Mouse (Mus musculus) monocyte, adult 2 months (primary cell): ENCODE measurements around the gene Tsfm.

Source experiments
- DNase-seq, 2 experiments: peaks; one replicate each; pipeline ENCODE4 v3.0.0; 2022; ENCODE audit warnings: low spot score in 2 of 2, low read depth in 1 of 2

Tsfm gene

GRCm38 (mm10) chr10:127042468-127043115 lies 12.0 kb upstream of the Tsfm start:
- no peak for DNase-seq

DNA sequence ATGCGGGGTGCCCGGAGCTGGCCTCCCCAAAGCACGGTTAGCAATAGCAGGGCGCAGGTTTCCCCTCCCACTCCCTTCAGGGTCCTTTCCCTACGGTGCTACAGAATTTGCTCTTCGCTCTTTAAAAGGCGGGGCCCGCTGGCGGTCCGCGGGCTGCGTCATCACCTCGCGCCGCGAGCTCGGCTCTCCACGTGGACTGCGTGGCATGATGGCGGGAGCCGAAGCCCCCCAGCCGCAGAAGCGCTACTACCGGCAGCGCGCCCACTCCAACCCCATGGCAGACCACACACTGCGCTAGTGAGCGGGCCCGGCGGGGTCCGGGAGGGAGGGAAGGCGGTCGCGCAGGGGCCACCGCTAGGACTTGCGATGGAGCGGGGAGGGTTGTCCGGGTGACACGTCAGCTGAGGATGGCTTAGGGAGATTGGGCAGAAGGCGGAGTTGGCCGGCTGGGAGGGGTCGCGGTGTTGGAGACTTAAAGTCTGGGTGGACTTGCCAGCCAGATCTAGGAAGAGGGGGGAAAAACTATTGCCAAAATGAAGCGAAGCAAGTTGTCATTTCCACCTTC lies 11.2 kb upstream of the Tsfm start:
- DNase-seq, result peak; percentile 48 to 79

DNA sequence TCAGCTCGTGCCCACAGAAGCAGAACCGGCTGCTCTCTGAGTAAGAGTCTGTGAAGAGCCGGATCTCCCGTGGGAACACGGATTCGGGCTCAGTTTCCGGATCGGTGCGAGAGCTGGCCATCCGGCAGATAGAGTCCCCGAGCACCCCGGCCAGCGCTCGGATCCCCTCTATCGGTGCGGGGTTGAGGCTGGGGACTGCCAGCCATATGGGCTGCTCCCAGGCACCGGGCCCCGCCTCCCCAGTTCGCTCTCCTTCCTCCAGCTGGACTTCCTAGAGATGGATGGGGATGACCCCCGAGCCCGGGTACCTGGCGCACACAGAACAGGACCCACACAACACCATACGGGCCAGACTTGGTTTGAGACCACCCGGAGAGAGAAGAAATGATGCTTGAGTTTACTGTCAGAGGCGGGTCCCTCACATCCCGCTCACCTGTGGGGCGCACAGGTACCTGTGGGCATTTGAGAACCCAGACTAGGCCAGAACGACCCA lies 10.7 kb upstream of the Tsfm start, which contains the start of the genes Mettl1 and Eef1akmt3:
Gene Mettl1 (plus strand): TSS at position 141 of the 493 bp plus-strand sequence.
Gene Eef1akmt3 (minus strand): TSS at position 240 of the 493 bp plus-strand sequence.
- no peak for DNase-seq

DNA sequence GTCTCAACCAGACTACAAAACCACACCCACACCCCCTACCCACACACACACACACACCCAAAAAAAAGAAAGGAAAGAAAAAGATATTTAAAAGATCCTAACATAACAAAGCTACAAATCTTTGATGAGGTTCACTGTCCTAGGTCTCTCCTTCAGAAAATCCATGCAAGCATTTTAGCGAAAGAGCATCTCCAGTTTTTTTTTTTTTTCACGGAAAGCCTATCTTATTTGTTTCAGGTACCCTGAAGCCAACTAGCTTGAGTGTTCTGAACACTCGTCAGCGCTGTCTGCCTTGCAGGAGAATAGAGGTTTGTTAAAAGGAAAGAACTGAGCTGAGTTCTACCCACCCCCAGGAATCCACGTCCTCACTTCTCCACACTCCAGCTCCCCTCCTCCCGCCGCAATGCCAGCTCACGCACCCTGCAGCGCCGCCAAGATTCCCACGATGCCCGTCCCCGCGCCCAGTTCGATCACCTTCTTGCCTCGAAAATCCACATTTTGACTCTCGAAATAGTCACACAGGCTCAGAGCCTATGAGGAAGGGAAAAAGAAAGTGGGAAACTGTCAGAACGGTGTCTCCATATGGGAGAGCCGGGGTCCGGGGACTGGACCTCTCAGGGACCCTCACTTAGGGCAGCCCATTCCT lies 10.1 kb upstream of the Tsfm start:
- DNase-seq, result no peak

DNA sequence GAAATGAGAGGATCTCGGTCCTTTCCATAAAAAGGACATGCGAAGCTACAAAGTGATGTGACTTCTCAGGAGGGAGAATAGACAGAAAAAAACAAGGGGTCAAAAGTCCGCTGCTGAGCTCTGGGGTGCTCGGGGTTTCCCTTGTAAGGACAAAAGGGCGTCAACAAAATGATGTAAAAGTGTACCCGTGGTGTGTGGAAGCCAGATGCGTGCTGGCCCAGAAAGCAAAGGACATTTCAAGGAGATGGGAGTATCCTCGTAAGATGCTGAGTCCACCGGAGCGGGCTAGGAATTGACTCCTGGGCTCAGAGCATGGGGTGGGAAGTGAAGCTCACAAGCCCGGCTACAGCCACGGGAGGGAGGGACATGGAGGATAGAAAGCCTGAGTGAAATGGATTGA lies 7.0 kb upstream of the Tsfm start:
- no peak for DNase-seq

DNA sequence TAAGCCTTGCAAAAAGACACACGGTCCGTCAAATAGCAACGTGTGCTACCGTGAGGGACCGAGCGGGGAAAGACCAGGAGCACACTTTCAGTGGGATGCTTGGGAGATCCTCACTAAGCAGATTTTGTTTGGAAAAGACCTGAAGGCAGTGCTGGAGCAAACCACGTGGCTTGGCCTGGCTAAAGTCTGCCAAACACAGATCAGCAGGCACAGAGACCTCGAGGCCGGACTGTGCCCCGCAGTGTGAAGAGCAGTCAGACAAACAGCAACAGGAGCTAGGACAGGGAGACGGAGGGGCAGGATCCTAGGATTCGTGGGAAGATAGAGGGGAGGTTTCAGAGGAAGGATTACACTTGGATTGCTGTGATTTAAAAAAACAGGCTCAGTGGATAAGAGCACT lies 5.6 kb upstream of the Tsfm start:
- no peak for DNase-seq

GRCm38 (mm10) chr10:127033301-127033741 lies 2.7 kb upstream of the Tsfm start:
- DNase-seq, result no peak

GRCm38 (mm10) chr10:127018422-127018821 lies 12.2 kb downstream of the Tsfm start:
- no peak for DNase-seq

DNA sequence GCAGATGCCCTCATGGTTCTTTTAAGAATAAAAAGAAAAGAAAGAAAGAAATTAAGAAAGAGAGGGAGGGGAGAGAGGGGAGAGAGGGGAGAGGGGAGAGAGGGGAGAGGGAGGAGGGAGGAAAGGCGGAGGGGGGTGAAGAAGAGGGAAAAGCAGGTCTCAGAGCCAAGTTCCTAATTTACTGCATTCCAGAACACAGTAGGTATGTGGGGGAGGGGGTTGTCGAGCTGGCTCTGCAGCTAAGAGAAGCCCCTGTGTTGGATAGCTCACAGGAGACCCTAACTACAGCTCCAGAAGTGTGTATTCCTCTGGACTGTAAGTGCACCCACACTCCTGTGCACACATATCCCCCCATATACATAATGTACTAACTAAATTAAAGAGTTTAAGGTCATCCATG lies 13.6 kb downstream of the Tsfm start:
- DNase-seq, result no peak

DNA sequence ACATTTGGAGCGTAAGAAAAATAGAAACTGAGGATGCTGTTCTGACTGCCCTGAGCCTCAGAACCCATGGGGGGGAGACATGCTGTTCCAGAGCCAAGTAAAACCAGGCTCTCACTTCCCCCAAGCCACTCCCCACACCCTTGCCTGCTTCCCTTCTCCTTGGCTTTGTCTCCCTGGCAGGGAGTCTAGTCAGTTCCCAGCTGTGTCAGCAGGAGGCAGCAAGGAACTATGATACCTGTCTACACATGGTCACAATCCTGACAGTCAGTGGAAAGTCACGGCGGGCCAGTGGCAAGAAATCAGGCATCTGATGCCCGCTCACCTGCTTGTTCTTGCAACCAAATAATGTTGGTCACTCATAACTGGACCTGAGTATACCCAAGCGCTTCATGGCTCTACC lies 14.2 kb downstream of the Tsfm start:
- DNase-seq, result peak in 1 of 2 experiments; percentile 14

DNA sequence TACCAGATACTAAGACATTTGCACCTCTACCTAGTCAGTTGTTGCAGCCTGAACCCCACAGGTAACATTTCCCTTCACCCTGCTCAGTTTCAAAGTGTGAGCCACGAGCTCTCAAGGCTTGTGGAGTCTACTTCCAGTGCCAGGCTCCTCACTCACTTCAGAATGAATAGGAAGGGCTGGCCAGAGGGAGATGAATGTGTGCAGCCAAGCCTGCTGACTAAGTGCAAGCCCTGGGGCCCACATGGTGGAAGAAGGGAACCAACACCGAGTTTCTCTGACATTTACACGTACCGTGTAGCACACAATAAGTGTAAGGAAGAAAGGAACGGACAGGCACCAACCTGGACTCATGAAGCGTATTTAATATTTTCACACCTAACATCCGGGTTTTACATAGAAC lies 26.8 kb downstream of the Tsfm start:
- no peak for DNase-seq

- no peak for DNase-seq
These were observed 27.3 kb downstream of the Tsfm start for GRCm38 (mm10) chr10:127003334-127003733.

GRCm38 (mm10) chr10:127002765-127003164 lies 27.9 kb downstream of the Tsfm start:
- DNase-seq, result no peak

- DNase-seq, result no peak
These were observed 28.6 kb downstream of the Tsfm start for GRCm38 (mm10) chr10:127002056-127002455.

DNA sequence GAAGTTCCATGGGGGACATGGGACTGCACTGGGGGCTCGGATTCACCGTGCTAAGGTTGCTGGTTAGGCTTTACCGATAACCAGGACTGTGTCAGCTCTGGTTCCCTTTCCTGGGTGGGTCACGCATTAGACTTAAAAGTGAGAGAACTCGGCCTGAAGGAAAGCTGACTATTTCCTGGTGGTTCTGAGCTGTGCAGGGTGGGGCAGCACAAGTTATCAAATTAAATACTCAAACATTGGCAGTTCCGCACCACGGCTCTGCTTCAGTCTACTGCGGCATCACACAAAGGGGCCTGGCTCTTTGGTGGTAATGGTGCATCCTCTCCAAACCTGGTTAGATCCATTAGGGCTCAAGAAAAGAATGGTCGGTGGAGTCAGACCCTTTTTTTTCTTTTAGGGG lies 29.3 kb downstream of the Tsfm start:
- no peak for DNase-seq

- no peak for DNase-seq
These were observed 30.1 kb downstream of the Tsfm start, which contains the start of gene Avil for GRCm38 (mm10) chr10:127000529-127000928. Gene Avil, plus strand, starts transcription at chr10:127000709.

DNA sequence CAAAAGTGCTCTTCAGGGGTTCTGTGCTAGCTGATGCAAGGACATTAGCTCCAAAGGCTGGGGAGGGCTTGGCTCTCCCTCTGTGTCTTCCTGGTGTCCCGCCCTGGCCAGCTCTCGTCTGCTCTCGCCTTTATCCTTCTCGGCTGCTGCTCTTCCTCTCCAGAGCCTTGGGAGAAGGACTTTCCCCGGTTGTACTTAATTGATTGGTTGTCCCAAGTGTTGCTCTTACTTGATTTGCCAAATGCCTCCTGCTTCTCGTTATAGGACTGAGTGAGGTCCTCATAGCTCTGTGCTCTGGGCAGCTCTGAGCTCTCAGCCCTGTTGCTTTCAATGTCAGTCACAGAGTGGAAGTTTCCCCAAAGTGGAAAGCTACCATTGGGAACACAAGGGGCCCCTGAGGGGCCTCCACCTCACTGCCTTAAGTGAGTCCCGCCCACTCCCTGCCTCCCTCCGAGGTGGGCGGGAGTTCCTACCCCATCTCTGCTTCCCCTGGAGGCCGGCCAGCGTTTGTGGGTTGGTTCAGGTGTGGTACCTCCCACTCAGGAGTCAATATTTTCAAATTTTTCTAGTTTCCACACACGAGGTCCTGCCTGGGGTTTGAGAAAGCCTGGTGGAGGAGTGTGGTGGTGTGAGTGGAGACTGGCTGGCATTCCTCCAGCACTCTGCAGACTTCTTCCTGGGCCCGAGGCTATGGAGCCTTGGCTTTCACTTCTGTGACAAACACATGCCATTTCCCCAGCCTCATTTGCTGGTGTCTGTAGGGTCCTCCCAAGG lies 33.1 kb downstream of the Tsfm start:
- no peak for DNase-seq

DNA sequence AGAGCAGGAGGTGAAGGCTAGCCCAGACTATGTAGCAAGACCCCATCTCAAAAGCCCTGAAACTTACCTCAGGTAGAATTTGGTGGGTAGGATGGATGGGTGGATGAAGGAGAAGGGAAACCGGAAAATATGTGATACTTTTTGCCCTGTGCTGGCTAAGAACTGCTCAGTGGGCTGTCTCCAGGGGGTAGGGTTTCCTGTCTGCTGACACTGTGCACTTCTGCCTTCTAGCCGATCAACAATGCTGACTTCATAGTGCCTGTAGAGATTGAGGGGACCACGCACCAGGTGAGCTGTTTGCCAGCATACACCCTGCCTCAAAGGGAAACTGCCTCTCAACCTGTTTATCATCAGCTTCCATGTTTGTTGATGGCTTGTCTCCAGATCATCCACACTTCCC lies 37.0 kb downstream of the Tsfm start:
- DNase-seq, result no peak

DNA sequence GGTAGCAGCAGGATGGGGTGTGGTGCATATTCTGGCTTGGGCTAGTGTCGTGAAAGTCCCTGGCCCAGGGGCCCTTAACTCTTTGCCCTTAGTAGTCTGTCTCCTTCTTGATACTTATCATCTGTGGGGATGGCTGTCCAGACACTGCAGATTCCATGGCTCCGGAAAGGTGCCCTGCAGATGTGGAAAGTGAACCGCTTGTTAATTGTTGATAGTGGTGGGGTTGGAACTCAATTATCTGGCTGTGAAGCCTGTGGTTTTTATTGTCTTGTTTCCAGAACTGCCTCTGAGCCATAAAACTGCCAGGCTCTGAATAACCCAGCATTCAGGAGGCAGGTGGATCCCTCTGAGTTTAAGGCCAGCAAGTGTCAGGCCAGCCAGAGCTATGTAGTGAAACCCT lies 39.0 kb downstream of the Tsfm start:
- no peak for DNase-seq

DNA sequence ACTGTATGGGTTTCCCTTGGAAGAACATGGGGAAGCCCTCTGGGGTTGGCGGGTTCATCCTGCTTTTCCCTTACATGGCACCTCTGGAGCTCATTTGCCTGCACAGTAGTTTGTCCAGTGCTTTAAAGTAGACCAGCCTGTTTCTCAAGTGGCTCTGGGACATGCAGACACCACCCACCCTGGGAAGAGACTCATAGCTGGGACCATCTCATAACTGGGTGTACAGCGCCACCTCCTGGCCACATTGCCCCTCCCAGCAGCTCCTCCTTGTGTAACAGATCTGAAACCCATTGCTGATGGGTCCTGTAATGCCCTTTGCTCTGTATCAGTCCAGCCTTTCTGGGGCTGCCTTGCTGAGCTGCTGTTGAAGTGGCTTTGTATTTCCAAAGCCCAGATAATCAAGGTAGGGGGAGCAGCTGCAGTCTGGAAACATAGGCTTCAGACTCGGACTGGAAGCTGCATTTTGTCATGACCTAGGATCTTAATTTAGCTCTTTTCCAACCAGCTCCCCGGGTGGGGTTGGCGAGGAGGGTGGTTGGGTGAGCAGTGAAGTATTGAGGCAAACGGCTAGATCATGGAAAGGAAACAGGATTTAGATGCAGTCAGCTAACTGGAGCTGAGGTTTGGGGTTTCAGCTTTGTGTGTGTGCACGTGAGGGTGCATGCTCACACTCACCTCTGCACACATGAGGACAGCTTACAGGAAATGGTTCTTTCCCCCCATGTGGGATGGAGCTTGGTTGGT lies 40.2 kb downstream of the Tsfm start:
- peak; percentile 58 to 74 for DNase-seq
